Mouse (Mus musculus): ENCODE measurements around the gene Casp7.
A peak's percentile ranks its signal among the peaks of the same experiment; 100 is the strongest.
"Not testable (repeated sequence)": the region's sequence is repeated elsewhere in the genome, so short reads cannot be mapped to it uniquely, and the experiment has no call there.

Gene Casp7

GRCm38 (mm10) chr19:56385546-56385945, 11.4 kb upstream of the Casp7 start:
- no peak for DNase-seq (ENCODE audit: low spot score)

GRCm38 (mm10) chr19:56386095-56386494, 10.8 kb upstream of the Casp7 start:
- no peak for DNase-seq (ENCODE audit: low spot score)

GRCm38 (mm10) chr19:56387726-56388302, 9.1 kb upstream of the Casp7 start:
- no peak for DNase-seq (ENCODE audit: low spot score)

GRCm38 (mm10) chr19:56389176-56389575, 7.8 kb upstream of the Casp7 start:
- no peak for DNase-seq (ENCODE audit: low spot score)

GRCm38 (mm10) chr19:56389879-56390278, 7.0 kb upstream of the Casp7 start, which contains the start of gene Nrap:
Gene Nrap, minus strand, starts transcription at chr19:56390037.
- no peak for DNase-seq (ENCODE audit: low spot score)

GRCm38 (mm10) chr19:56391307-56392046, 5.5 kb upstream of the Casp7 start:
- peak; percentile 91 for DNase-seq (ENCODE audit: low spot score)

- no peak for DNase-seq (ENCODE audit: low spot score)
Measured at GRCm38 (mm10) chr19:56393311-56393866, 3.5 kb upstream of the Casp7 start.

- no peak for DNase-seq (ENCODE audit: low spot score)
Measured at GRCm38 (mm10) chr19:56395183-56395935, 1.6 kb upstream of the Casp7 start.

- no peak for DNase-seq (ENCODE audit: low spot score)
Measured at GRCm38 (mm10) chr19:56396227-56396626, 702 bp upstream of the Casp7 start.

GRCm38 (mm10) chr19:56397663-56398527, 966 bp downstream of the Casp7 start:
- peak; percentile 52 for DNase-seq (ENCODE audit: low spot score)

GRCm38 (mm10) chr19:56398528-56398795, 1.5 kb downstream of the Casp7 start:
- DNase-seq (ENCODE audit: low spot score), result no peak

GRCm38 (mm10) chr19:56400200-56400599, 3.3 kb downstream of the Casp7 start:
- peak; percentile 78 for DNase-seq (ENCODE audit: low spot score)

- DNase-seq (ENCODE audit: low spot score), result no peak
Measured at GRCm38 (mm10) chr19:56401864-56402263, 4.9 kb downstream of the Casp7 start.

GRCm38 (mm10) chr19:56405824-56406223, 8.9 kb downstream of the Casp7 start:
- DNase-seq (ENCODE audit: low spot score), result no peak

GRCm38 (mm10) chr19:56406581-56406980, 9.7 kb downstream of the Casp7 start:
- no peak for DNase-seq (ENCODE audit: low spot score)

GRCm38 (mm10) chr19:56409884-56410283, 13.0 kb downstream of the Casp7 start:
- not testable (repeated sequence) for DNase-seq (ENCODE audit: low spot score)

- no peak for DNase-seq (ENCODE audit: low spot score)
Measured at GRCm38 (mm10) chr19:56418404-56418803, 21.5 kb downstream of the Casp7 start.

- DNase-seq (ENCODE audit: low spot score), result no peak
Measured at GRCm38 (mm10) chr19:56419452-56419851, 22.5 kb downstream of the Casp7 start.

GRCm38 (mm10) chr19:56420345-56420744, 23.4 kb downstream of the Casp7 start:
- no peak for DNase-seq (ENCODE audit: low spot score)

GRCm38 (mm10) chr19:56422476-56423338, 25.8 kb downstream of the Casp7 start:
- DNase-seq (ENCODE audit: low spot score), result peak; percentile 60

- no peak for DNase-seq (ENCODE audit: low spot score)
Measured at GRCm38 (mm10) chr19:56423370-56423769, 26.4 kb downstream of the Casp7 start.
